Mouse (Mus musculus): ENCODE measurements around the gene Oma1.

The Oma1 gene

DNA sequence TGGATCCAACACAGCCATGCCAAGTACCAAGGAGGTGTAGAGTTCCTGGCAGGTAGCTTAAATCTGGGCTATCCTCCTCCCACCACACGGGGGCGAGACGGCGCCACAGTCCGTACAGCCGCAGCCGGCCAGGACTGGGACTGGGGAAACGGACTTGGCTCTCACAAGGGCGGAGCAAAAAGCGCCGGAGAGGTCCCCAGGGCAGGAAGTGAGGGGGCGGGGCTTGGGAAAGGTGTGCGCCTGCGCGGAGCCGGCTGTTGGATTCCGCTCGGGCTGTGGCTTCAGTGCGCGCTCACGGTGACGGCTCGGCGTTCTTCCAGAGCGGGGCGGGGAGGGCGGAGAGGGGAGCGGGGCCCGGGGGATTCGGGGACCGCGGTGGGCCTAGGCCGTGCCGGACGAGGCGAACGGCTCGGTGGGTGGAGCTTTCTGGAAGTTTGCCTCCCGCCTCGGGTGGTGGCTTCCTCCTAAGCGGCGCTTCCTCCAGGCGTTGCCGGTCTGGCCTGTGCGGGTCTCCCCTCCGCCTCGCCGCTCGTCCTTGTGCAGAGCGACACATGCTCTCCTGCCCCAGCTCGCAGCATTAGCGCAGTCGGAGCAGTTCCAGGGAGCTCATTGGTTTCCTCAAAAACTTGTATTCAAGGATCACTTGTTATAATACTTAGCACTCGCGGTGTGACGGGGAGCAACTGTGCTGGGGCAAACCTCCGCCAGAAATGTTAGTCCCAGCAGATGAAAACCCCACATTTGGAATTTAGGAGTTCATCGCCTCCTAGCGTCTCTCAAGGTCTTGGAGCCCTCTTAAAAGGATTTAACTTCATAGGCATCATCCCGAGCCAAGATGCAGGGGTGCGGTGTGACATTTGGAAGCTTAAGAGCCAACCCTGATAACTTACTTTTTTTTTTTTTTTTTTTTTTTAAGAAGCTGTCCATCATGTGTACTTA, at the start of gene Oma1:
Gene Oma1 (plus strand): TSS at position 226 of the 939 bp plus-strand sequence.
- DNase-seq (ENCODE audit: low spot score in 2 of 2): peak; percentile 97 to 98

DNA sequence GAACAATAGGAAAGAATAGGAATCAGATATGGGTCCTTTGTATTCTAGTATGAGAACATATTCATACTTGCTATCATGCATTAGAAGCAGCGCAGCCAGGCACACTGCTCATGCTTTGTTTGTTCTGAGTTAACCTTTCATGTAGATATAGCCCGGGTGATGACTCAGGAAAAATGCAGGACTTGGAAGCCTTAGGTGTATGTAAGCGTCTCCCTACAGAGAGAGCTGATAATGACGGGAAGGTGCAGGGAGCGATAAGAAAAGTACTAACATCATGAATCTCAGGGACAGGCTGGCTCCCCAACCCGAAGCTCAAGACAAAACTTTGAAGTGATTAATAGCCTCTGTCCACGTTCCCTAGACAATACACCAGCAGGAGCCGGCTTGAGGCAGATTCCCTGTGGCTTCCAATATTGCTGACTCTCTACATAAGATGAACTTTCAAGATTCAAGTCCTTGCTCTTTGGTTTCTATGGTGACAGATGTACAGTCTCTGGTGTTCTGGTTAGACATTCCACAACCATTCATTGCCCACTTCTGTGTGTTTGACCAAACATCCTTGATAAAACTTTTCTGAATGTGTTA, 49.7 kb upstream of the Oma1 start:
- DNase-seq (ENCODE audit: low spot score in 2 of 2): no peak

DNA sequence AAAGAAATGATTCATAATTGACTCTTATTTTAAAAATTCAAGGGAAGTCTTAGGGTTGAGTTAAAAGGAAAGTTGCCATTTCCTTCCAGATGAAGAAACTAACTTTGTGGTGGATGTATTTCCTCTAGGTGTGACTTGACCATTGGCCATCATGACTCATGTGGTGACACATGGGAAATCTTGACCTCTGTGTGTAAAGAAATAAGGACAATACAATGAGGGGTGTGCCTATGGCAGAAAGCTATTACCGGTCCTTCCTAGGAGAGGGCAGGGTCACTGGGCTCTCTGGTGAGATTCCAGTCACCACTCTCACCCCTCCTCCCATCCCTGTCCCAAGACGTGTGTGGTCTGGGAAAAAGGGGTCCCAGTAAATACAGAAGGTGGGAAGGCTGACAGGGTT, 48.4 kb upstream of the Oma1 start:
- no peak for DNase-seq (ENCODE audit: low spot score in 2 of 2)

DNA sequence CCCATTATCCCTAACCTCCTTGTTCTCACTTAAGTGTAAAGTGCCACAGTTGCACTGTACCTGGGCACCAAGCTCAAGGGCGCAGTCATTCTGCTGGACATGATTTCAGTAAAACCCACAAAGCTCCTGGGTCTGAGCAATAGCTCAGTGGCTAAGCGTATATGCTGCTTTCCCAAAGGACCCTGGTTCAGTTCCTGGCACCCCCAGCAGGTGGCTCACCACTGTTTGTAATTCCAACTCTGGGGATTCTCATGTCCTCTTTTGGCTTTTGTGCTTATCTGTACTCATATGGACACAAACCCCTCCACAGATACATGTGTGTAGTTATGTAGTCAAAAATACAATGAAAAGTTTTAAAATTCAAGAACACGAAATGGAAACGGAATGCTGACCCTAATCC, 44.3 kb upstream of the Oma1 start:
- peak in 1 of 2 experiments; percentile 36 for DNase-seq (ENCODE audit: low spot score in 2 of 2)

DNA sequence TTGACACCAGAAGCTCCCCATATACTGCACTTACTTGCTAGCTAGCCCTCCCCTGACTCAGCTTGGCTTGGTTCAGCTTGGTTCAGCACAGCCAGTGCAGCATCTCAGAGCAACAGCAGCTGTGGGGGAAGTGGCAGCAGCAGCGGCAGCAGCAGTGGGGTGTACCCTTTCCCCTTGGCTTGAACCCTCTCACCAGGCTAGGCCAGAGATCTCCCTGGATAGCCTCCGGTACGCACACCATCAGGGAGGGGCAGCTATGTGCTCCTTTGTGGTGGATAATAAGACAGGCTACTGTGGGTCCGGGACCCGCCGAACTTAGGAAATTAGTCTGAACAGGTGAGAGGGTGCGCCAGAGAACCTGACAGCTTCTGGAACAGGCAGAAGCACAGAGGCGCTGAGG, 40.6 kb upstream of the Oma1 start:
- DNase-seq (ENCODE audit: low spot score in 2 of 2): no peak

DNA sequence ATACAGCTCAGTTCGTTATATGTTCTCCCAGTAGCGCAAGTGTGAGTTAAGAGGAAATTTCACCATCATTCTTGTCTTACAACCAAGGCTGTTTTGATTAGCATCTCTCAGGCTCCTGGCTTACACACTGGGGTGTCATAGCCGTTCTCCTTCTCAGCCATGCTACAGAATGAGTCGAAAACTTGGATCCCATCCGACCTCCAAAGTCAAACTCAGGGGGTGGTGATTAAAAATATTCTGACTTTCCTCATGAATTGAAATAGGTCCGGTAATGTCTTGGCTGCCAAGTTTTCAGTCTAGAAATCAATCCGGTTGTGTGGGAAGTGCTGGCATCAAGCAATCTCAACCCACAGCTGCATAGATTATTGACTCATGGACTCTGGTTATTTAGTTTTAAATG, 25.3 kb upstream of the Oma1 start:
- no peak for DNase-seq (ENCODE audit: low spot score in 2 of 2)

DNA sequence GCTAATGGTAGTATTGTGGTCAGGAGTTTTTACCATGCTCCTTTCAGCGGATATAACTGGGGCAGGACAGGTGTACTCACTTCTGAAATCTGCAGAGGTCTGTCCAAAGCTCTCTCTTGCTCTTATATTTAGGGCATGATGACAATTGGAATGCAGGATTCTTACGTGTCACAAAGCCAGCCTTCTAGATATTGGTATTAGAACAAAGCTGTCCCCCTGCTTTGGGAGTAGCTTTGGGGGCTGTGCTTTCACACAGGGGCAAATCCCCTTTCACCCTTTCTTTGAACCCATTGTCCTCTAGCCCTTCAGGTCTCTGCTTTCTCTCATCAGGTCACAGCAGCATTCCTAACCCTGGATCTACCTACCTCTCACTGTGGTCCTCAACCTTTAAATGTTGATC, 22.8 kb upstream of the Oma1 start, which contains the start of gene 4921539E11Rik:
Gene 4921539E11Rik (minus strand): TSS at position 101 of the 400 bp plus-strand sequence.
- DNase-seq (ENCODE audit: low spot score in 2 of 2): no peak

DNA sequence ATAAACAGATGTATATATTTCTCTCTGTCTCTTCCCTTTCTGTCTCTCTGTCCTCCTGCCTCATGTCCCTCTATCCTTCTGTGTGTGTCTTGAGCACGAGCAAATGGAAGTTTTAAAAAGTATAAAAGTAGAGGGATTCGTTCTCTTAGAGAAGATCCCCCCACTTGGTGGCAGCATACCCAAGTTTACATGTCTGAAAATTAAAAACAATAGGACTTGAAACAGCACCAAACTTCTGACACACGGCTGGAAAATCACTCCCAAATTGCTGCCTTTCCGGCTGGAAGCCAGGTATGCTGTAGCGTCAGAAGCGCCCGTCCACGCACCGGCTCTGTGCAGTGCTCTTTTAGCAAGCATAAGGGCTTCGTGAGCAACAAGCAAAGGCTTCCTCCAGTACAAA, 14.3 kb upstream of the Oma1 start:
- DNase-seq (ENCODE audit: low spot score in 2 of 2): peak; percentile 35 to 41

DNA sequence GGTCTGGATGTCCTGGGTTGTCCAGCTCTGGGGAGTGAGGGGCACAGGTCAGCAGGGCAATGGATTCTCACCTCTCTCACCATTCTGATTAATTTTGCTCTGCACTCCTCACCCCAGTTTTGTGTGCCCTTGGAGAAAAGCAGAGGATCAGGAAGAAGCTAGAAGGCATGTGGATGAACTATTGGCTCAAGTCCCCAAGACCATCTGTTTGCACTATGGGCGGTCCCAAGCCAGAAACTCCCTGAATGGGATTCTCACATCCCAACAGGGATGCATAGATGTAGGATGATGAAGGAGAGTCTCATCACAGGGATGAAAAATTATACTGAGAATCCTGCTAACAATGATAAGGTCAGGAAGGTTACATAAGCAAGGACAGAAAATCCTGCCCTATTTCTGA, 9.8 kb upstream of the Oma1 start:
- no peak for DNase-seq (ENCODE audit: low spot score in 2 of 2)

DNA sequence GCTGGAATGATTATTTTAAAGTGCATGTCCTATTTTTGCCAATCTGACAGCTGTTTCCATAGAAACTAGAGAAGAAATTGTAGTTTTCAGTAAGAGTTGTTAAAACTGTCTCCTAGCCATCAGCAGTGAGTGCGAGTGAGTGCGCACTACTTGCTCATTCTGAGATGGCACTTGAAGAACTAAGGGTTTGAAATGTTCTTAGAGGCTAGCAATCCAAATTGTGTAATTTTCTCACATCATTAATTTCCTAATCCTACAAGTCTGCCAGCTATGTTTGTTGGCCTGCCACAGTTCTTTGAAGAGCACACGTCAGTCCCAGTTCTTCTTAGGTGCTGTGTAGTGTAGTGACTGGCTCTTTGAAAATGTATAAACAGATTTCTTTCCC, 906 bp downstream of the Oma1 start:
- no peak for DNase-seq (ENCODE audit: low spot score in 2 of 2)

DNA sequence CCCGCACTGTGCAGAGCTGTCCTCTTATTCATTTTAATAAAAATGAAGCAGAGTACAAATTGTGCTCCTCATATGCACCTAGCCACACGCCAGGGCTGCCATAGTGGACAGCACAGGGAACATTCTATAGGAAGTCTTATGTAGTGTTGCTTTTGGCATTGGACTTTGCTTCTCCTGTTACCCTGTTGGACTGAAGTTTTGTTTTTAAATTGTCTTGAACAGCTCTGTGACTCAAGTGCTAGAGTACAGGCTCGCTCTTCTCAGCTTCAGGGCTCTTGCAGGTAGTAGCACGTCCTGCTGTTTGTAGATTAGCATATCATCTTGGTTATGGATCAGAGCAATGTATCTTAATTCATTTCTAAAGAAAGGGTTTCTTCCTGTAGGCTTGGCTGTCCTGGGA, 2.2 kb downstream of the Oma1 start:
- DNase-seq (ENCODE audit: low spot score in 2 of 2): no peak

DNA sequence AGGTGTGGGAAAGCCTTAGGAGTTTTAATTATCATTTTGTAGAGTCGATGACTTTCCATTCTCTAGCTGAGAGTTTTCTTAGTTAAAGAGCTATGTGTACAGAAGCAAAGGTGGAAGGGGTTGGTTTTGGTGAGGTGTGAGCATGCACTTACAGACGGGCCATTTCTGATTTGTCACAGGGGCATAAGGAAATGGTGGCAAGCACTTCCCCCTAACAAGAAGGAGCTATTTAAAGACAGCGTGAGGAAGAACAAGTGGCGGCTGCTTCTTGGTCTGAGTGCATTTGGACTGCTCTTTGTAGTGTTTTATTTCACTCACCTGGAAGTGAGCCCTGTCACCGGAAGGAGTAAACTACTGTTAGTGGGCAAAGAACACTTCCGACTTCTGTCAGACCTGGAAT, 7.8 kb downstream of the Oma1 start:
- DNase-seq (ENCODE audit: low spot score in 2 of 2): no peak

DNA sequence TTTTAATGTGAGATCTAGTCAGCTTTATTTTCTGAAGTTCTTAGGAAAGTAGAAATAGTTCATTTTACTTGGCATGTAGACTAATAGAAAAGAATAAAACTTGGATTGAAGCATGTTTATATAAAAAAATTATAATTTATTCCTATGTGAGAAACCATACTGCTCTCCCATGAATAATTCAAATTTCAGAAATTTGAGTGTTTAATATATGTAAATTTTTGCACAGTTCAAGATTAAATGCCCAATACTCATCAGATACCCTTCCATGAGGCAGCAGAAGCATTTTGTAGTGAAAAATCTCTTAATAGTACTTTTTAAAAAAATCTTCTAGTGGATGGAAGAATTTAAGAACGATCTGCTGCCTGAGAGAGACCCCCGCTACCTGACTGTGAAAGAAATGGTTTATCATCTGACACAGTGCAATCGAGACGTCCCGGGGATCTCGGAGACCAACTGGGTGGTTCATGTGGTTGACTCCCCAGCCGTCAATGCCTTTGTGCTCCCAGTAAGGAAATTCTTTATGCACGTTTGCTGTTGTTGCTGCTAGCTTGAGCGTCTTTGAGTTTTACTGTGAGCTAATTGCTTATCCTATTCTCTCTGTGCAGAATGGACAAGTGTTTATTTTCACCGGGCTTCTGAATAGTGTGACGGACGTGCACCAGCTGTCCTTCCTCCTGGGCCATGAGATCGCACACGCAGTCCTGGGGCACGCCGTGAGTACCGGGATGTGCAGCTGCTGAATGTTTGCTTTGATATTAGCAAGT, 11.3 kb downstream of the Oma1 start:
- no peak for DNase-seq (ENCODE audit: low spot score in 2 of 2)

DNA sequence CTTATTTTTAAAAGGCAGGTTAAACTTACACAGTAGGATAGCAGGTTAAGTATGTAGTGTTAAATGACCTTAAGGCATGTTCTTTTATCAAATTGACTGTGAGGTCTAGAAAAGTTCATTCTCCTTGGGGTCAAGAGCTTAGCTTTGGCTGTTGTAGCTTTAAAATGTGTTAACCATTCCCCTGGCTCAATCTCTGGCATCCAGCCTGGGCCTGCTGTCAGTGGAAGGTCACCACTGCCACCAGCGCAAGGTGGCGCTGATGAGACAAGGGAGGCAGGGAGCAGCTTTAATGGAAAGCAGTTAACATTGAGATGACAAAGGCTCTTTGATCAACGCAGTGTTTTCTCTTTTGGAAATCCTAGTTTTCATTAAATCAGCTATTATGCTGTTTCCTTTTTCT, 13.4 kb downstream of the Oma1 start:
- no peak for DNase-seq (ENCODE audit: low spot score in 2 of 2)

DNA sequence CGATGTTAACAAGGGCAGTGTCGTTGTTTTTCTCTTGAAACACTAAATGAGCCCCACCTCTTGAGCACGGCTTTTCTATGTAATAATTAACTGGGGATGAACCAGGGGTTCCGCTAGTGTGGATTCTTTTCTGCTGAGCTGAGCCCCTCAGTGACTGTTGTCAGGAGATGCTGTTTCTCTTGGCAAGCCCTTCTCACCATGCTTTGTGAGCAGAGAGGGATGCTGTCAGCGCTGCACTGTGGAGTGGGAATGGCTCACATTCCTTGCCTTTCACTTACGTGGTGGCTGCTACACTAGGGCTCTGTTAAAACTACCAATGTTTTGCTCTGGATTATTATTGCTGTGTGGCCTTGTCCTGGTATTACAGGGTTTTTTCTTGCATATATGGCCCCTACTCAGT, 15.7 kb downstream of the Oma1 start:
- no peak for DNase-seq (ENCODE audit: low spot score in 2 of 2)

DNA sequence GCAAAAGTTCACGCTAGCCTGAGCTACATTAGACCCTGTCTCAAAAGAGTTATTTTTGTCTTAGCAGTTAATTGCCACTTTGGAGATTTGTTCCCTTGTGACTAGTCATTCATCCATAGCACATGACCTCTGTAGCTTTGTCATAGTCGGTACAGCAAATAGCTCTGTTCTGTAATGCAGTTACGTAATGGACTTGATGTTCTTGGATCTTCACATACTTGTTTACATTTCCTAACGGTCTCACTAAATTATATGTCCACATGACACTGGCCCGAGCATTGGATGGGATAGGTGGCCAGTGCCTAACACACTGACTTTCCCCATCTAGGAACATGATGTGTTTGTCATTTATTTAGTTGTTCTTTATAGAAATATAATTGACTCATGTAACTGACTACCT, 21.5 kb downstream of the Oma1 start:
- DNase-seq (ENCODE audit: low spot score in 2 of 2): no peak

DNA sequence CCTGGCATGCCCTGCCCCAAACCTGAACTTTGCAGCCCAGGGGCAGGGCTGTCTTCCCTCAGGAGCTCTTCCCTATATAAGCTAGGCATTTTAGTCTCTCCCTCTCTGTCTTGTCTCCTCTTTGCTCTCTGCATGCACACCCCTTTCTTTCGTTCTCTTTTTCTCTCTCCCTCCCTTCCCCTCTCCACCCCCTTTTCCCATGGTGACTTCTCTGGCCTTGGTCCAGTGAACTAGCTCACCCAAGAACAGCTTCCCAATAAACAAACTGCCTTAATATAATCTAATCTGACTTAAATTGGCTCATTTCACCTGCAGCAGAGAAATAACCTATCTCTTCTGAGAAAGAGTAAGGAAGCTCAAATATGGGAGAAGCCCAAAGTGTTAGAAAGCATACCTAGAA, 27.1 kb downstream of the Oma1 start:
- DNase-seq (ENCODE audit: low spot score in 2 of 2): no peak

DNA sequence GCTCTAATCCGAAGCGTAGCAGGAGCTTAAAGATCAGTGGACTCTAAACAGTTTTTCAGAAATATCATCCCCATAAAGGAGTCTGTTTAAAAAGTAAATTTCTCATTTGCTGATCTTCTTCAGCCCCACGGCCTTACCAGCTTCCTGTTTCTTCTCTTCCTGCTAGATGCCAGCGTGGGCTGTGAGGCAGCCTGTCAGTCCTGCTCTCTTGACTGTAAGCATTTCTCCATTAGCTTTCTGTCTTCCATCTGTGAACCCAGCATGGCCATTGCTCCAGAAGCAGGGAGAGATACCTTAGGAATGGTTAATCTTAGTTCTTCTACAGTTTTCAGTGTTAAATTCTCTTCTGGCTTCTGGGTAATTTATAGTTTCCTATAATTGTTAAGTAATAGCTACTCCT, 28.0 kb downstream of the Oma1 start:
- no peak for DNase-seq (ENCODE audit: low spot score in 2 of 2)

DNA sequence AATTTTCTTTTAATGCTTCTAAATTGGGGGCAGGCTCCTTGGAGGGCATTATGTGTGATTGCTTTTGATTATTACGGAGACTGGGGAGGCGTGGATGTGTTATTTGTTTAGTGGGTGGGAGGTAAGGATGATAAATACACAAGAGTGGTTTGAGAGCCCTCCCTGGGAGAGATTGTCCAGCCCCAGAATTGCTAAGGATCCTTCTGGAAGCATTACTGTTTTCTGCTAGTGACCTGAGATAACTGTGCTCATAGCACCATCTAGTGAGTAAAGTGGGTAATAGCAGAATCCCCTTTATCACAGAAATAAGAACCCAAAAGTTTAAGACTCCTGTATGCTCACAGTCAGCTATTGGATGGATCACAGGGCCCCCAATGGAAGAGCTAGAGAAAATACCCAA, 32.4 kb downstream of the Oma1 start:
- peak in 1 of 2 experiments; percentile 43 for DNase-seq (ENCODE audit: low spot score in 2 of 2)

DNA sequence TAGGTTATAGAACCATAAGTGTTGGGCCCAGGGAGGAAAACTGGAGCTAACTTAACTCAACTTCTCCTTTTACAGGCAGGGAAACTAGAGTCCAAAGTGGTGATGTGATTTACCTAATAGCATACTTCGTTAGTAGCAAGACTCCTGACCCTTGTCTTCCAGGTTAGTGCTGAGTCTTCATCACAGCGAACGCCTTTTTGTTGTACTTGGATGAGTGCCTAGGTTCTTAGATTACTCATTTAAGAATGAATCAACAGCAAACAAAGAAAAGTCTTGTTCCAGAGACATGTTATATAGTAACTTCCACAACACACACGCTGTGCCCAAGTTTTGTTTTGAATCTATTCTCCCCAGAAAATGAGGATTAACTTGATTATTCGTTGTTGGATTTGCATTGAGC, 33.2 kb downstream of the Oma1 start:
- DNase-seq (ENCODE audit: low spot score in 2 of 2): no peak

DNA sequence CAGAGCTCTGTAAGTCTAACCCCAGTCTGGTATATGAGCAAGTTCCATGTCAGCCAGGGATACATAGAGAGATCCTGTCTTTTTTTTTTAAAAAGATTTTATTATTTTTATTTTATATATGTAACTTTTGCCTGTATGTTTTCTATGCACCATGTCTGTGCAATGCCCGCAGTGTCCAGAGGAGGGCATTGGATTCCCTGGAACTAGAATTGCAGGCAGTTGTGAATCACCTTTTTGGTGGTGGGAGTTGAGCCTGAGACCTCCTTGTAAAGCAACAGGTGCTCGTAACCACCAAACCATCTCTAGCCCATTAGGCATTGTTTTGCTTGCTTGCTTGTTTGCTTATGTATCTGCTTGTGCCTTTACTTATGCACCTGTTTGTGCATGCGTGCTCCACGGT, 35.6 kb downstream of the Oma1 start:
- DNase-seq (ENCODE audit: low spot score in 2 of 2): no peak

DNA sequence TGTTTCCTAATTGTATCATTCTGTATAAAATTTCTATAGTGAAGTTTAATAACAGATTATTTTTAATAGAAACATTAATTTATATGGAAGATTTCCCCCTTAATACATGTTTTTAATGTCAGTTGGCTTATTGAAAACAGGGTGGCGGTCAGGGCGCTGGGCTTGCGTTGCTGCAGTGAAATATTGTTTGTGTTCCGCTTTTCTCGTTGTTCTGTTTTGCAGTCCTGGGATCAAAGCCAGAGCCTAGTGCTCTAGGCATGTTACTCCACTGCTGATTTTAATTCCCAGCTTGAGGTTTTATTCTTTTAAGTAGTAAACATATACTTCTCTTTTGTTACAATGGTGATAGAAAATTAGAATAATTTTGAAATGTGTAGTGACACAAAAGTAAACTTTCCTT, 39.3 kb downstream of the Oma1 start:
- no peak for DNase-seq (ENCODE audit: low spot score in 2 of 2)

DNA sequence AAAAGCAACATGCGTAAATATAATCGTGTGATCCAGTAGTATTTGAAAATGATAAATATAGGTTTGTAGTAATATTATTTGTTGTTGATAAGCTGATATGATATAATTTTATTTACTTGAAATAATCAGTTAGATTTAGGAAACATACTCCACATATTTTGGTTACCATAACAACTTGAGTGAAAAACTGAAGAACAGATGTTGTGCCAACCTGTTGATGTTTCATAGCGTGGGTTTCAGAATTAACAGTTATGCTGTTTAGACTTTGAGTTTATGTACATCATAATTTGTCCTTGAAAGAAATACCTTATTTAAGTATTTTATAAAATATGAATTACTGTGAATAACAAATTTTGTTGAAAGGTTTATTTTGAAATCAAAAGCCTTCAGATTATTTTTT, 43.8 kb downstream of the Oma1 start:
- DNase-seq (ENCODE audit: low spot score in 2 of 2): no peak

All from right cerebral cortex, postnatal 10 days (tissue).